Mouse (Mus musculus): ENCODE results near the gene Scgb1a1. TPM values are rescaled to one million over a fixed set of nuclear protein-coding genes. Genes with fewer than 3 reads are reported as not detected.
"Not testable (repeated sequence)": the region's sequence is repeated elsewhere in the genome, so short reads cannot be mapped to it uniquely, and the experiment has no call there.

Gene Scgb1a1
- total RNA-seq, 1 experiment from 2014 or later: not detected

DNA sequence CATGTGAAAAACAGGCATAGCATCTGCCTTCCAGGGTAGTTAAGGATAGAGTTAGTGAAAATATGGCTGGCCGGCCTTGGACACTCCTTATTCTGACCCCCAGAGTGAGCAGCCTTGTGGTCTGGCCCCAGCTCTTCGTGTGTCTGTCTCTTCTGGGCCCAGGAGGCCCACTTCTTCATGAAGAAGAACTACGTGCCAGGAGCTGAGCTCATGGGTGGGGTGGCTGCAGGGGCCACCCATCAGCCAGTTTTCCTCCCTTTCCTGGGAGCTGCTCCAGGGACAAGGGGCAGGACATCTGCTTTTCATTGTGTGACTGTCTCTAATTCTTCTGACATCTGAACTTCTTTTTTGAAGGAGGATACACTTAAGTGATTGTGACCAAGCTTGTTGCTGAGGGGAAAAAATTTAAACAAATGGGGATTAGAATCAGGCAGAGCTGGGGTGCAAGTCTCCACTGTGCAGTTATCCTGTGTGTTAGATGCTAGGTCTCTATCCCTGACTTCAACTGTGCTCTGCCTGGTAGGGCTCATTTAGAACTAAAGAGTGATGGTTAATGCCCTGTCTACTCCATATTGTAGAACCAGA, 17.4 kb upstream of the Scgb1a1 start:
- no peak for ATAC-seq (replicated peaks; ENCODE audit: insufficient number of reproducible peaks, low FRiP score, low TSS enrichment, poor library complexity, severe bottlenecking)

DNA sequence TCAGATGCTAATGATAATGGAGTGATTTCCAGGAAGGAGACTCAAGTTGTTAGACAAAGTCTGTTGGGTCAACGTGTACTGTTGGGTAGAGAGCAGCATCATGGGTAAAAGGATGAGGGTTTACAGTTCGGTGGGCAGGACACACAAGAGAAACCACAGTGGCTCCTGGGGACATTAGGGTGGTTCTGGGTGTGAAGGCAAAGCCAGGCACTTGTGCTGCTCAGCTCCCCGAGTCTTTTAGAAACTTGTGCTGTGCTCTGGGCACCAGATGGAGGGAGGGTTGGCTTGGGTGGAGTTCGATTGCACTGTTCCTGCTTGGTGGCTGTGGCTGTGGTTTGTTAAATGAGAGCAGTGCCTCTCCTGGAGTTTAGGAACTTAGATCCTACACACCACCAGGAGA, 16.2 kb upstream of the Scgb1a1 start:
- peak; percentile 48 for ATAC-seq (replicated peaks; ENCODE audit: insufficient number of reproducible peaks, low FRiP score, low TSS enrichment, poor library complexity, severe bottlenecking)

DNA sequence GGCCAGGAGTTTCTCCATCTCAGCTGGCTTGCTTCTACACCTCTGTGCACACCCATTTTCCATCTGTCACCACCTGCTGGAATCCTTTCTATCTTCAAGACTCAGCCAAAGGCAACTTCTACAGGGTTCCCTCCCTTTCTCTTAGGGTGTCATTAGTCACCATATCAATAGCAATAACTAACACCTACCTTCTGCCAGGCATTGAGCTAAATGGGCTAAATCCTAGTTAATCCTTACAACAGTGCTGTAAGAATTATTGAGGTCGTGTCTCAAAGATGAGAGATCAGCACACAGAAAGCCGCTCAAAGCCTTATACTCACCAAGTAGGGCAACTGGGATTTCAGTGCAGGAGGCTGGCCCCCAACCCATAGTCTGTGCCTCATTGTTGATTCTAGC, 13.3 kb upstream of the Scgb1a1 start:
- no peak for ATAC-seq (replicated peaks; ENCODE audit: insufficient number of reproducible peaks, low FRiP score, low TSS enrichment, poor library complexity, severe bottlenecking)

DNA sequence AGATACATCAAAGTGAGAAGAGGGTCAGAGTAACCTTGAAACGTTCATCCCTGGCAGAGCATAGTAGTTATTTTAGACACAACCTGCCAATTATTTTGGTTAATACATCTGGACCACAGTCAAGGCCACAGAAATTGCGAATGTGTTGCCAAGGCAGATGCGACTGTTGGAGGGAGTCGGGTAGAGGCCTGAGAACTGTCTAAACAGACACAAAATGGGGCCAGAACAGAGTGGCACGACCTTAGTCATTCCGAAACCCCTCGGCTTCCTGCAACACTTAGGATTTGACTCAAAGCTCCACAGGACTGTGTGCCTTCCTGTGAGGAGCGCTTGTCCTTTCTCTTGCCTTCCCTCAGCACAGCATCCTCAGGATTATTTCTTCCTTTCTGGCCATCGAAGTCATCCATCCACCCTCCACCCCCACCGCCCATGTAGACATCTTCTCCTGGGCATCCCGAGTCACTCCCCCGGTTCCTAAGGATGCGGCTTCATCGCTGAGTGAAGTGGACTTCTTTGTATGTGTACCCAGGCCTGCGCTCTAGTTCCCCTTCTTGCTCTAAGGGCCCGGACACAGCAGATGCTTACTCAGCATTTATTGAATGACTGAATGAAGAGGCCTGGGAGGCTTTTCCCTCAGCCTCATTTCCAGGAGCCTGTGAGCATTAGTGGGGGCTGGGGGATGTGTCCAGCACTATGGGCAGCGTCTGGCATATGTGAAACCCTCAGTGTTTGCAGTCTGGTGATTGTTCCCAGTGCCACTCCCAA, 12.7 kb upstream of the Scgb1a1 start:
- no peak for ATAC-seq (replicated peaks; ENCODE audit: insufficient number of reproducible peaks, low FRiP score, low TSS enrichment, poor library complexity, severe bottlenecking)

DNA sequence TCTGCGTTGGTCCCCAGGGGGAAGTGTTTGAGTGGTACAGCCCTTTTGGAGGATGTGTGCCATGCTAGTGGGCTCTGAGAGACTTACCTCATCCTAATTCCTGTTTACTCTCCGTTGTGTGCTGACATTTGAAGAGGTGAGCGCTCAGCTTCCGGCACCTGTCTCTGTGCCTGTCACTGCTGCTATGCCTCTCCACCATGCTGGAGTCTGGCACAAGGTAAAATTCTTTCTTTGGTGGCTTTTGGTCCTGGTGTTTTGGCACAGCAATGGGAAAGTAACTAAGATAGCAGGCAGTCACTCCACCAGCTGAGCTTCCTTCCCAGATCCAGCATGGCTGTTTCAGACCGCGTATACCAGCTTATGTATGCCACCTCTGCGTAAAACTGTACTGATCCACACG, 12.0 kb upstream of the Scgb1a1 start:
- ATAC-seq (replicated peaks; ENCODE audit: insufficient number of reproducible peaks, low FRiP score, low TSS enrichment, poor library complexity, severe bottlenecking): no peak

DNA sequence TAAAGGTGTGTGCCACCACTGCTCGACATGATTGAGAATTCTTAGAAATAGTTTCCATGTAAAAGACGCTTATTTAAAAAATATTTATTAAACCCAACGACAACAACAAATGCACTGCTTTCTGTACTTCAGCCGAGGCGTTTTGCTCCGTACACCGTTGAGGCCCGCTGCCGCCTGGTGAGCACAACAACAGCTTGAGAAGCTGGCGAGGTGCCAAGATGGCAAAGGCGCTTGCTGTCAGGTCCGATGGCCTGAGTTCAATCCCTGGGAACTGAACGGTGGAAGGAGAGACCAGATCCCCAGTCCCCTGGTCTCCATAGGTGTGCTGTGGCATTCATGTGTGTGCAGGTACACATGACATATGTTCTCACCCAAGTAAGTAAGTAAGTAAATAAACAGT, 9.7 kb upstream of the Scgb1a1 start:
- no peak for ATAC-seq (replicated peaks; ENCODE audit: insufficient number of reproducible peaks, low FRiP score, low TSS enrichment, poor library complexity, severe bottlenecking)

DNA sequence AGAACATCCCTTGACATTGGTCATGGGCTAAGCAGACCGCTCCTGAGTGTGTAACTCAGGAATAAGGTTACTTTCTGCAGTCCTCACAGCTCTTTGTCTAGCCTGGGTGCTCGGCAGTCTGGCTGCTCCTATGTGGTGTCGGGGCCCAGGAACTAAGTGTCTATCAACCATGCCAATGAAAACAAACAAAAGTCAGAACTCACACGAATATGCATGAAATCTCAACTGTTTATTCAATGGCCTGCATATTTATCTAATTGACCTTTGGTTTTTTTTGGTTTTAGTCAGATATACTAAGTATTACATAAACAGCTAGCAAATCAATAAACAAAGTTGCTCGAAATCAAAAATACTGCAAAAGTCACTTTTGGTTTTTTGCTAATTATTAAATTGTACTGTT, 7.4 kb upstream of the Scgb1a1 start:
- ATAC-seq (replicated peaks; ENCODE audit: insufficient number of reproducible peaks, low FRiP score, low TSS enrichment, poor library complexity, severe bottlenecking): no peak

DNA sequence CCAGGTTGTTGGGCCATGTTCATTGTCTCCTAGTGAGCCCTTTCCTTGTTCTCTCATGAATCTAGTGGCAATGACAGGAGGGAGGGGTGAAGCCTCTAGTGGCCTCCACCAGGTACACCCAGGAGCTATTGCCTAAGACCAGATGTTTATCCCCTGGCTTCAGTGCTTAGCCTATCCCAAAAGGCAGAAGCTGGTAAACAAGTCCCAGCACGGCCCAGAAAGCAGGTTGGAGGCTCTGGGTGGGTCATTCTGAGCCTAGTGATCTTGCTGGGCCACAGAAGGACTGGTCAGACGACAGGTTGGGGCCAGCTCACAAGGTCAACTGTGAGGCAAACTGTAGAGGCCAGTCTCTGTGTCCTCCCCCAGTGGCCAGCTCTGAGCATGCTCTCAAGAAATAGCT, 3.0 kb upstream of the Scgb1a1 start:
- ATAC-seq (replicated peaks; ENCODE audit: insufficient number of reproducible peaks, low FRiP score, low TSS enrichment, poor library complexity, severe bottlenecking): 0 out of 2 replicates have a peak, but pooled peaks have one; percentile 7

DNA sequence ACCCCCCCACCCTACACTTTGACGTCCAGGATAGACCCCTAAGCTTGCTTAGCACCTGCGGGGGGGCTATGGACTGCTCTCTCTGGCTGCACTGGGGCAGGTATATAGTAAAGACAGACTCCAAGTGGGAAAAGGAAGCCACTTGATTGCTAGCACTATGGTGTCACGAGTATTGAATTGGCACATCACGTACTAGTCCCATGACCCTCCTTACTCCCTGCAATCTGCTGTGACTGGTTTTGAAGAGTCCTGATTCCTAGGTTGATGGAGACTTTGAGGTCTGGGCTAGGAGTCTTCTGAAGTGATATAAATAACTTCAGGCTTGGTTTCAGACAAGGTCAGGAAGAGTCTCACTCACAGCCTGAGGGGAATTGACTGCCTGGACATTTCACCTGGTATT, 2.4 kb upstream of the Scgb1a1 start:
- ATAC-seq (replicated peaks; ENCODE audit: insufficient number of reproducible peaks, low FRiP score, low TSS enrichment, poor library complexity, severe bottlenecking): no peak

DNA sequence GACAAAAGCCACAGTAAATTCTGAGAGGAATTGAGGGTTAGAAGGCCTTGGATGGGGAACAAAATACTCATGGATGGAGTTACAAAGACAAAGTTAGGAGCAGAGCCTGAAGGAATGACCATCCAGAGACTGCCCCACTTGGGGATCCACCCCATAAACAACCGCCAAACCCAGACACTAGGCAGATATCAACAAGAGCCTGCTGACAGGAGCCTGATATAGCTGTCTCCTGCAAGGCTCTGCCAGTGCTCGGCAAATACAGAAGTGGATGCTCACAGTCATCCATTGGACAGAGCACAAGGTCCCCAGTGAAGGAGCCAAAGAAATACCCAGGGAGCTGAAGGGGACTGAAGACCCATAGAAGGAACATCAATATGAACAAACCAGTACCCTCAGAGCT, 3.9 kb downstream of the Scgb1a1 start:
- not testable (repeated sequence) for ATAC-seq (replicated peaks; ENCODE audit: insufficient number of reproducible peaks, low FRiP score, low TSS enrichment, poor library complexity, severe bottlenecking)

DNA sequence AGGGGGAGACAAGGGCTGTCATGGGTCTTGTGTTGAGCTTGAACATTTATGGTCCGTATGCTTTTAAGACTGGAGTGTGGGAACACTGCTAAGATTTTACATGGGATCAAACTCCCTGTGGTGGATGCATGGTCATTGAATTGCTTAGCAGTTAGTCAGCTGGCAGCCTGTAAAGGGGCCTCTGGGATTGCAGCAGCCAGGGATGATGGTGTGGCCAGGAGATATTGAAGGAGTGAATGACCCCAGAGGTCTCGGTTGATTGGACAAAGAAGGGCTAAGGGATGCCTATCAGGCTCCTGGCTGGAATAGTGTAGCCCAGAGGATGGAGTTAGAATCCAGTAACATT, 4.8 kb downstream of the Scgb1a1 start:
- ATAC-seq (replicated peaks; ENCODE audit: insufficient number of reproducible peaks, low FRiP score, low TSS enrichment, poor library complexity, severe bottlenecking): 0 out of 2 replicates have a peak, but pooled peaks have one; percentile 3

DNA sequence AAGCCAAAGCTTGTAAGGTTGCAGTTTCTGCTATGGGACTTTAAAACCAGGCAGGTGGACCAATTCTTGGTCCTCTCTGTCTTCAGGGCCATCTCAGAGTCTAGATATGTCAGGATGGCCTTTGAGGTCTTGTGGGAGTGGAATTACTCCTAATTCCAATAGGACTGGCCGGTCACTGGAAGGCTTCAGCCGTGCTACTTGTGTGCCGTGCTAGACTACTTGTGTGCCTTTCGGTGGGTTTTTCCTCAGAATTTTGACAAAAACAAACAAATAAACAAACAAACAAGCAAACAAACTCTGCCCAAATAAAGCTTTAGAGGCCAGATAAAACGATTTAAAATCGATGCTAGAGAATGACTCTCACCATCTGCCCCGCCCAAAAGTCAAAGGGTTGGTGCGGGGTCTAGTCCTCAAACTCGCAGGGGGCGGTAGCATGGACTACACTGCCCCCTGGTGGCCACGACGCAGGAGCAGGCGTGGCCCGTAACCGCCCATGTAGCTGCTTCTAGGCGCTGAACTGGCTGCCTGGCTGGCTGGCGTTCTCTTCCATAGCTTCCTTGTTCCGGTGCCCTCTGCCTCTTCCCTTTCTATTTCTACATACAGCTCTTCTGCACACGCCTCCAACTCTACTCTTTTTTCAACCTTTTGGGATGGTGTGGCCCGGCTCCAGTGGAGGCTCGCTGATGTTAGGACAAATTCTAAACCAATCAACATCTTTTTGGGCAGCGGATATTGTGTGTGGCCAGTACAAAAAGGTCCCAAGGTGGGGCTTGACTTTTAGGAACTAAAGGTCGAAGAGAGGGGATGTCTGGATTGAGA, 5.4 kb downstream of the Scgb1a1 start:
- ATAC-seq (replicated peaks; ENCODE audit: insufficient number of reproducible peaks, low FRiP score, low TSS enrichment, poor library complexity, severe bottlenecking): peak; percentile 91

DNA sequence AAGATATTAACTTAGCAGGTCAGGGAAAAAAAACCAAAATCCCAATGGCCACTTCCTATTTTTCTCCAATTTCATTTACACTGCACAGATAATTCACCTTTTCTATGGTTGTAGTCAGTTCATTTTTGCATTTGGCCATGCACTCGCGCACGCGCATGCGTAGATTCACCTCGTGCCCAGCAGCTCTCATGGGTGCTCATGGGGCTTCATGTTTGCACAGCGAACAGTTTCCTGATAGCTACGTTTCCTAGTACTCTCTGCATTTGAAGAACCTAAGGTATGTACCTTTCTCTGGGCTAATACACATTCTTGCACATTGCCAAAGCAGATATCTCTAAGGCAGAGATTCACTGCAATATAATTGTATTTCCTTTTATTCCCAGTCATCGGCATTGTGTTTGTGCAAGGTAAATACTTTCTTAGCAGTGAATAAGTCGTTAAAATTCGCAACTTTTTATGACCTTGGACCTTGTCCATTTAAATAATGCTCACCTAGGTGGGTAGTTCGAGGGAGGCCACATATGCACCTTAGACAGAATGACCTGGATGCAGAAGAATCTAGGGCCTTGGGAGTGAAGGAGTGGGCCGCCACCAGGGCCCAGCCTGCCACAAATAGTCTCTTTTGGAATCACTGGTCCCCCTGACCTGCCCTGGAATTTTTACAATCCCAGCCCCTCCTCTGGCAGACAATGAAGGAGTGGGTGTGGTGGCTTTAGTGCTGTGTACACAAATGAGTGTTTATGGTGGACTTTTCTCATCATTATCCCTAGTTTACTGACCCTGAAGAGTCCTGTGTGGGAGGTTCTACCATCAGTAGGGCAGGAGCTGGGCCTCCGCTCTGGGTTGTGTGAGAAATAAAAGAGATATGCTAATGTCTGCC, 6.2 kb downstream of the Scgb1a1 start:
- no peak for ATAC-seq (replicated peaks; ENCODE audit: insufficient number of reproducible peaks, low FRiP score, low TSS enrichment, poor library complexity, severe bottlenecking)

DNA sequence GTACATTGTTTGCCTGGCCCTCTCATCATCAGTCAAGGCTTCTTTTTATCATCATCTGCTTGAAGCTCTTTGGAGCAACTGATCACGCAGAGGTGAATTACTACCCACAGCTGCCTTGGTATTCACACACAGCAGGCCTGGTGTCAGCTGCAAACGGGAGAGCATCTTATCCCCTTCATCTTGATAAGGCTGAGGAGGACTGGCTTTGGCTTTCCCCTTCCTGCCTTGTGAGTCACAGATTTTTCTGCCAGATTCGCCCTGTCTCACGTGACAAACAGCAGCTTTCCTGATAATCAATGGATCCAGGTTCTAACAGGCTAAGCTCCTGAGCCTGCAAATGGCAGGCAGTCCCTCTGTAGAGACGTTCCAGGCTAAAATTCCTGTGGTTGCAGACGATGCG, 7.8 kb downstream of the Scgb1a1 start:
- ATAC-seq (replicated peaks; ENCODE audit: insufficient number of reproducible peaks, low FRiP score, low TSS enrichment, poor library complexity, severe bottlenecking): no peak

DNA sequence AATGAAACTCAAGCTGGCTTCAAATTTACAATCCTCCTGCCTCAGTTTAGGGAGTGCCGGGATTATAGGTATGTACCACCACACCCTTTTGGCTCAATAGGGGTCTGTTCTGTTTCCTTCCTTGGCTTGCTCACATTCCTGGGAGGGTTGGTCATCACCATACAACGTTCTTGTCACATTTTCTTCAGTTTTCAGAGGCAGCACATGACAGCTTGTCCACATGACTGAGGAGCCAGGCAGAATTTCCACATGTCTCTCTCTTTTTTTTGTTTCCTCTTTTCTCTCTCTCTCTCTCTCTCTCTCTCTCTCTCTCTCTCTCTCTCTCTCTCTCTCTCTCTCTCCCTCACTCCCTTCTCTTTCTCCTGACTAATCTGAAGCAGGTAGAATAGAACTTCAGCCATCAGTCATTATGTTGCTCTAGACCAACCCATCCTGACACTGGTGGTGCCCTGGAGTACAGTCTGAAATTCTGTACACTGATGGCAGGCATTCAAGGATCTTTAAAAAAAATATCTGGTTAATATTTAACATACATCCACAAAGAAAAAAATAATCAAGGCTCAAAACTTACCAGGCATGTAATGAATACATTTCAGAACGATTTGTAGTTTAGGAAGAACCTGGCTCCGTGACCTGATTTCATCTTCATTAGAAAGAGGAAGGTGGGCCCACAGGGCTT, 10.6 kb downstream of the Scgb1a1 start:
- ATAC-seq (replicated peaks; ENCODE audit: insufficient number of reproducible peaks, low FRiP score, low TSS enrichment, poor library complexity, severe bottlenecking): no peak

DNA sequence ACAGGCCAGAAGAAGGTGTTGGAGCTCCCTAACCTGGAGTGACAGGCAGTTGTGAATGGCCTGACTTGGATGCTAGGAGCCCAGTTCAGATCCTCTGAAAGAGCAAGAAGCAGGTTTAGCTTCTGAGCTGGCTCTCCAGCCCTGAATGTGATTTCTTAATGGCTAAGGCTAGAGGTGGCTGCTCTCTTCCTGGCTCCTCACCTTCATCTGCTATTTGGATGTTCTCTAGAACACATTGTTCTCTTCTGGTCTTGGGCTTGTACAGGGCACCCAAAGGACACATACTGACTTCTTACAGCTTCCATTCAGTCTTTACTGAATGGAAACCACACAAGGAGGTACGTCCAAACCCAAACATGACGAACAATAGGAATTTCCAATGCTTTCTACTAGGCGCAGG, 11.7 kb downstream of the Scgb1a1 start:
- ATAC-seq (replicated peaks; ENCODE audit: insufficient number of reproducible peaks, low FRiP score, low TSS enrichment, poor library complexity, severe bottlenecking): no peak

DNA sequence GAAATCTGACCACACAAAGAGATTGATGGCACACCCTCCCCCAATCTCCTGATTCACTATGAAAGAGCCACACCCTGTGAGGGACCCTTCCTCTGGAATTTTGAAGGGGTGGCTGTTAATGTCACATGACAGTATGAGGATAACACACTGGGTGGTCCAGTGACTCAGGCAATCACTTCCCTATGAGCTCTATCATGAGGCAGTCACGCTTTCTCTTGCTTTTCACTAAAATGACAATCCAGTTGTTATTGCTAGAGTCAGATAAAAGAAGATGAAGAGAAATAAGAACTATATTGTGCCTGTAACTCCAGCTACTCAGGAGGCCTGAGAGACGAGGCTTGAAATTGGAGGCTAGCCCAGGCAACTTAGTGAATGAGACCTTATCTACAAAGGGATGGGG, 12.2 kb downstream of the Scgb1a1 start:
- no peak for ATAC-seq (replicated peaks; ENCODE audit: insufficient number of reproducible peaks, low FRiP score, low TSS enrichment, poor library complexity, severe bottlenecking)

DNA sequence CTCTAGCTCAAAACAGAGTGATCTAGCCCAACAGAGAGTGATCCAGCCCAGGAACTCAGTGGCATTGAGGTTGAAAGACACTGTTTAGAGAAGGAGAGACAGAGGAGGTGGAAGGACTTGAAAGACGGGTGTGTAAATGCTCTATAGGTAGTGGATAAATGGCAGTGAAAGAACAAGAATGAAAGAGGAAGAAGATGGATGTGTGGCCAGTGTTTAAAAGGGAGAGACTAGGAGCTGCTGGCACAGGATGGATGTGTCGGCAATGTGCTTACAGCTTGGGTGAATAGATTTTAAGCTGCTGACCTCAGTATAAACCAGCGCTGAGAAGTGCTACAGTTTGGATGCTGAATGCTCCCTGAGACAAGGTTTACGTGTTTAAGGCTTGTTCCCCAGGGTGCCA, 13.3 kb downstream of the Scgb1a1 start:
- ATAC-seq (replicated peaks; ENCODE audit: insufficient number of reproducible peaks, low FRiP score, low TSS enrichment, poor library complexity, severe bottlenecking): no peak

Measured in monocyte, adult 5-6 weeks (primary cell).